Mouse (Mus musculus) midbrain, embryonic 13.5 days (tissue): Measurements from ENCODE around the gene Nipbl. TPM values are rescaled to one million over a fixed set of nuclear protein-coding genes. Genes with fewer than 3 reads are reported as not detected.

Source experiments
- ATAC-seq: fragments of 200-750 bp; cut with Nextera tagmentation; 2 replicates; pipeline ENCODE4 v1.8.0; 2017; ENCODE audit warnings: mild to moderate bottlenecking, moderate TSS enrichment, moderate library complexity
- H3K27ac ChIP-seq: fragments of 300-500 bp; sonication (generic); 2 replicates; pipeline ENCODE4 v1.5.1; 2015; ENCODE audit warnings: inconsistent platforms, mild to moderate bottlenecking, moderate library complexity
- H3K27me3 ChIP-seq: fragments of 300-500 bp; sonication (generic); 2 replicates; pipeline ENCODE4 v1.6.1; 2015; ENCODE audit warnings: mild to moderate bottlenecking, inconsistent platforms
- H3K36me3 ChIP-seq: fragments of 300-500 bp; sonication (generic); 2 replicates; pipeline ENCODE4 v1.6.1; 2015; ENCODE audit warnings: mild to moderate bottlenecking, inconsistent platforms
- H3K4me1 ChIP-seq: fragments of 300-500 bp; sonication (generic); replicated peaks from 2 replicates; pipeline ENCODE4 v1.6.1; 2015; ENCODE audit warnings: inconsistent platforms
- H3K4me2 ChIP-seq: fragments of 300-500 bp; sonication (generic); replicated peaks from 2 replicates; pipeline ENCODE4 v1.6.1; 2015; ENCODE audit warnings: moderate library complexity, mild to moderate bottlenecking, inconsistent platforms
- H3K4me3 ChIP-seq: fragments of 300-500 bp; sonication (generic); replicated peaks from 2 replicates; pipeline ENCODE4 v1.5.1; 2015; ENCODE audit warnings: mild to moderate bottlenecking, inconsistent platforms
- H3K9ac ChIP-seq: fragments of 300-500 bp; sonication (generic); replicated peaks from 2 replicates; pipeline ENCODE4 v1.6.1; 2015; ENCODE audit warnings: mild to moderate bottlenecking, inconsistent platforms
- H3K9me3 ChIP-seq: fragments of 300-500 bp; sonication (generic); 2 replicates; pipeline ENCODE4 v1.6.1; 2016; ENCODE audit warnings: mild to moderate bottlenecking, inconsistent platforms
- WGBS: fragments of 180-500 bp; shearing (Covaris S2); methylation state at CpG from one replicate; pipeline ENCODE4 v1.1.7; 2015; 5-methylcytosine and 5-hydroxymethylcytosine counted together
- polyA plus RNA-seq: library from polyadenylated mRNA; unstranded; fragments of >200 nt; fragmentation: Nextera tagmentation; extraction: Ambion mirVana; gene quantifications from 2 replicates; pipeline ENCODE4 v1.2.1, GENCODE M21; 2015

Gene Nipbl
- polyA plus RNA-seq, 1 experiment from 2014 or later = 20.5 TPM

DNA sequence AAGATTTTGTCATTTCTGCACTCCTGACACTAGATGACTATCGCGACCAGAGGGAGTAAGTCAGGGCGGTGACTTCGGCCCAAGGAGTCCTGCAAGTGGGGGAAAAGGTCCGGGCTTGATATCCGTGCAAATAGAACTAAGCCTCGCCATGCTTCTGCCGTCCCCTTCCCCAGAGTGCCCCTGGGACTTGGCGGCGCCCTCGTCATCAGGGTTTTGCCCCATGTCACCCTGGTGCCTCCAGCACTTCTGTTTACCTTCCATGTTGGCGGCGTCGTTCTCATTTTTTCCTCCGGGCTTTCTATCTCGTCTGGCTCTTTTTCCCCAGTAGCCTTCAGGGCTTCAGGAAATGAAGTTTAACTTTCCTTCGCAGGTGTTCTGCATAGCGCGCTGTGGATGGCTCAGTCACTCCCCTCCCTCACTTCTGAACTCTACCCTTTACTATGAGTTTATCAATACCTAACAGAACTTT, 1.7 kb upstream of the Nipbl start:
- under 1% methylated on average over 19 of the region's 19 CpGs for WGBS
- Histone ChIP-seq H3K4me1 (peaks cover 37% of the 10 kb centered on the region), H3K27me3 (no peaks in the 10 kb centered on the region), H3K27ac (peak overlapping the region; percentile 26), H3K9me3 (no peaks in the 10 kb centered on the region), H3K36me3 (no peaks in the 10 kb centered on the region), H3K4me3 (peak overlapping the region; percentile 93), H3K9ac (peak overlapping the region; percentile 99), H3K4me2 (peak overlapping the region; percentile 98)
- ATAC-seq = peak; percentile 1; the same call in 1 of the 2 replicates

DNA sequence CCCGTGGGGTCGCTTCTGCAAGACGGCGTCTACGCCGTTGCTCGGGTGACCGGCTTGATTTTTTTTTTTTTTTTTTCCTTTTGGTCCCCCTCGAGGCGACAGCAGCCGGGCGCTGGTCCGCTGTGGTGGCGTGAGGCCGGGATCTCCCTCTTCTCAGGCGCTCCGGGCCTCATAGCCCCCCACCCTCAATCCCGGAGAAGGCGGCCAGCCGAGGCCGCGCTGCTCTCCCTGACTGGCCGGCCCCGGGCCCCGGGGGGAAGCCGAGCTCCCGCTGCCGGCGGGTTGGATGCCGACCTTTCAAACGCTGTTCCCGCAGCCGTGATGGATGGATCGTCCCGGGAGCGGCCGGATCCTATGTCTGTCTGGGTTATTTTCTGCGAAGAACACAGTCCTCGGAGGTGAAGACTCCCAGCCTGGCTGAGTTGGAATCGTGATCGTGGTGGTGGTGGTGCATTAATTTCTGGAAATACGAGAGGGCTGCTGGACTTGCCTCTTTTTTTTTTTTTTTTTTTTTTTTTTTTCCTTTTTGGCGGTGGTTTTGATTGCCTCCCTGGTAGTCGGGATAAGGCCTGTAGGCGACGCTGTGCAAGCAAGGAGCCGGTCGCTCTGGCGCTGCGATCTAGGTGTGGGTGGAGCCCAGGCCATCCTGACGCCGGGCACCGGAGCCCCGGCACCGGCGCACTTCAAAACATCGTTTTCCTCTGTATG, 781 bp upstream of the Nipbl start:
- peak overlapping the region; percentile 93 for H3K4me3 ChIP-seq
- H3K27ac ChIP-seq = peak overlapping the region; percentile 99
- H3K9me3 ChIP-seq = no peaks in the 10 kb centered on the region
- no peaks in the 10 kb centered on the region for H3K27me3 ChIP-seq
- under 1% methylated on average over 51 of the region's 57 CpGs for WGBS
- peak overlapping the region; percentile 99 for H3K9ac ChIP-seq
- peak; percentile 77 for ATAC-seq
- H3K4me2 ChIP-seq = peak overlapping the region; percentile 98
- H3K4me1 ChIP-seq = peaks cover 37% of the 10 kb centered on the region
- H3K36me3 ChIP-seq = no peaks in the 10 kb centered on the region

DNA sequence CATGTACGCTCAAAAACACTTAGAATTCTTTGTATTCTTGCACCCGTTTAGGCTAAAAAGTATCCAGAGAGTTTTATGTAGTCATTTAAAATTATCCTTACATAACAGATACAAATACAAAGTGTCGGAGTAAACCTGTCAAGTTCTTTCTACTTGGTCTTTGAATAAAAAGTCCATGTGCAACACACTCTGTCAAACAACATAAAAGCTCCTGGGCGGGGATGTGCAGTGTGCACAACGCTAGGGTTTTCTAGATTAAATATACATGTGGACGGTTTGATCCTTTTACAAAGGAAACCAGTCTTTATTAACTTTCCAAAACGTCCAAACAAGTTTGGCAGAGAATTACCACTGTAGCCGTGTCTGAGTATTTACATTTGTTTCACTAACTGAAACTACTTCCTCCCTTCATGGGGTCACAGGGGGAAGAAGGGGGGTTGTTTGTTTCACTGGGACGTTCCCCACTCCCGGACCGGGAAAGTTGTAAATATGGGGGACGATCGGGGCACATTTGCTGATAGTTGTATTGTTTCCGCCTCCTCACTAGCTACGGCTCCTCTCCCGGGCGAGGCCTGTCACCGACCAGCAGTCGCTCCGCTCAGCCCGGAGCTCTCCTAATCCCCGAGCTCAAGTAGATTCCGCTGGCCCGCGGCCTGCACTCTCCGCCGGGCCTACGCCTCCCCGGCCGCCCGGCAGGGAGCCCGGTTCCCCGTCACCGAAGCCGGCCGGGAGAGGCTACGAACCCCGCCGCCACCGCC, 916 bp downstream of the Nipbl start:
- Histone ChIP-seq H3K36me3 (no peaks in the 10 kb centered on the region), H3K27me3 (no peaks in the 10 kb centered on the region), H3K9ac (peak overlapping the region; percentile 99), H3K27ac (peak overlapping the region; percentile 99), H3K4me2 (peak overlapping the region; percentile 98), H3K9me3 (no peaks in the 10 kb centered on the region), H3K4me3 (peak overlapping the region; percentile 93), H3K4me1 (peaks cover 37% of the 10 kb centered on the region)
- peak; percentile 51 for ATAC-seq
- WGBS = 1% methylated on average over 40 of the region's 40 CpGs

DNA sequence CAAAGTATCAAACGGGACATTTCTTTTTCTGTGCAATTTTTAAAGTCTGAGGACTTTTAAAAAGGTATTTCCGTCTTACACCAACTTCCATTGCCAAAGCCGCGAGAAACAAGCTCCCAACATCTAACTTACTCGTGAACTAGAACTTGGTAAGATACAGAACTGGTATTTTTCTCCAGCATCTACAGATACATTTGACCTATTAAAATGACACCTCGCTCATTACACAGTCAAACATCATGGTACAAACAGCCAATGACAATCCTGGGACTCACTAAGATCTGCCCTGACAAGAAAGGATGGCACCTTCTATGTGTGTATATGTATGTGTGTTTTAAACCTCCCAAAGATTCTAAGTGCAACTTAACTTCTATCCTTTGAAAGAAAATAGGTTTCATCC, 1.5 kb downstream of the Nipbl start:
- H3K27ac ChIP-seq = no peak overlapping the region
- no peaks in the 10 kb centered on the region for H3K27me3 ChIP-seq

GRCm38 (mm10) chr15:8442156-8442555, 2.1 kb downstream of the Nipbl start:
- H3K27ac ChIP-seq = no peak overlapping the region
- ATAC-seq = no peak
- peak overlapping the region; percentile 98 for H3K4me2 ChIP-seq
- H3K36me3 ChIP-seq = no peaks in the 10 kb centered on the region
- H3K4me3 ChIP-seq = peak overlapping the region; percentile 93
- H3K9ac ChIP-seq = peak overlapping the region; percentile 99
- peaks cover 28% of the 10 kb centered on the region for H3K4me1 ChIP-seq
- H3K9me3 ChIP-seq = no peaks in the 10 kb centered on the region
- H3K27me3 ChIP-seq = no peaks in the 10 kb centered on the region
- 3% methylated on average over 11 of the region's 11 CpGs for WGBS

More for the DNA sequence above, 1.5 kb downstream of the Nipbl start:
- under 1% methylated on average over 6 of the region's 6 CpGs for WGBS
- ATAC-seq = no peak
- no peaks in the 10 kb centered on the region for H3K9me3 ChIP-seq
- peak overlapping the region; percentile 98 for H3K4me2 ChIP-seq
- H3K36me3 ChIP-seq = no peaks in the 10 kb centered on the region
- H3K4me1 ChIP-seq = peaks cover 34% of the 10 kb centered on the region
- peak overlapping the region; percentile 99 for H3K9ac ChIP-seq
- H3K4me3 ChIP-seq = peak overlapping the region; percentile 93

GRCm38 (mm10) chr15:8433239-8433947, 10.9 kb downstream of the Nipbl start:
- 0 out of 2 replicates have a peak, but pooled peaks cover 2% of the 10 kb centered on the region for H3K4me1 ChIP-seq
- H3K4me2 ChIP-seq = no peak overlapping the region
- no peaks in the 10 kb centered on the region for H3K36me3 ChIP-seq
- no peaks in the 10 kb centered on the region for H3K9me3 ChIP-seq
- H3K4me3 ChIP-seq = no peak overlapping the region
- 94% methylated on average over 2 of the region's 2 CpGs for WGBS
- H3K9ac ChIP-seq = no peak overlapping the region
- no peak overlapping the region for H3K27ac ChIP-seq
- no peak for ATAC-seq
- H3K27me3 ChIP-seq = no peaks in the 10 kb centered on the region

DNA sequence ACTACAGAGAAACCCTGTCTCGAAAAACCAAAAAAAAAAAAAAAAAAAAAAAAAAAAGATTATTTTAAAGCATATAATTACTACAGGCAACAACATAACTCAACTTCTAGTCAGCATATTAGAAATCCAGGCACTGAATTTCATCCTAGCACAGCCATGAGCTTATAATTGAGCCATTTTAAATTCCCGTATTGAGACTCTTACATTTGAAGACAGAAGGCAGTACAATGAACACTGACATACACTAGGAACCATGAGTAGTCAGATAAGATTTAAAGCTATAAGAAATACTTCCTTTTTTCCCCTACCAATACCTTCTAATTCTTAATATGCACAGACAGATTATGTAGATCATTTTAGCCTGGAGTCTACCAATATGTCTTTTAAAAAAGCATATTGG, 11.7 kb downstream of the Nipbl start:
- Histone ChIP-seq H3K4me1 (0 out of 2 replicates have a peak, but pooled peaks cover 3% of the 10 kb centered on the region), H3K27ac (no peak overlapping the region), H3K36me3 (no peaks in the 10 kb centered on the region), H3K9me3 (no peaks in the 10 kb centered on the region), H3K4me2 (no peak overlapping the region), H3K4me3 (no peak overlapping the region), H3K9ac (no peak overlapping the region), H3K27me3 (no peaks in the 10 kb centered on the region)
- no peak for ATAC-seq
- WGBS = 98% methylated on average over 2 of the region's 2 CpGs

DNA sequence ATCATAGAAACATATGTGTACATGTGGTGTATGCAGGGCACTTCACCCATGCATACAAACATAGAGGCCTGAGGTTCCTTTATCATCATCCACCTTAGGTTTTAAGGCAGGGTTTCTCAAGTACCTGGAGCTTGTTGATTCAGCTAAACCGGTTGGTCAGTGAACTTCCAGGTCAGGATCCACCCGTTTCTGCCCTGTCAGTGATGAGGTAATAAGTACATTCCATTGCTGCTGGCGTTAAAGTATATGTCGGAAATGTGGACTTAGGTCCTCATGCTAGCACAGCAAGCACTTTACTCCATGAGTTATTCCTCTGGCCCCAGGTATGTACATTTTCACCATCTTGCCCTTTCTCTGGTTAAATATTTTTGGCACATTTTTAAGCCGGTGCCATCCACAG, 14.8 kb downstream of the Nipbl start:
- 94% methylated on average over 5 of the region's 5 CpGs for whole genome bisulfite sequencing
- Histone ChIP-seq H3K9ac (no peak overlapping the region), H3K36me3 (no peaks in the 10 kb centered on the region), H3K27me3 (no peaks in the 10 kb centered on the region), H3K9me3 (no peaks in the 10 kb centered on the region), H3K27ac (no peak overlapping the region), H3K4me2 (no peak overlapping the region), H3K4me1 (0 out of 2 replicates have a peak, but pooled peaks cover 3% of the 10 kb centered on the region), H3K4me3 (no peak overlapping the region)
- no peak for ATAC-seq

DNA sequence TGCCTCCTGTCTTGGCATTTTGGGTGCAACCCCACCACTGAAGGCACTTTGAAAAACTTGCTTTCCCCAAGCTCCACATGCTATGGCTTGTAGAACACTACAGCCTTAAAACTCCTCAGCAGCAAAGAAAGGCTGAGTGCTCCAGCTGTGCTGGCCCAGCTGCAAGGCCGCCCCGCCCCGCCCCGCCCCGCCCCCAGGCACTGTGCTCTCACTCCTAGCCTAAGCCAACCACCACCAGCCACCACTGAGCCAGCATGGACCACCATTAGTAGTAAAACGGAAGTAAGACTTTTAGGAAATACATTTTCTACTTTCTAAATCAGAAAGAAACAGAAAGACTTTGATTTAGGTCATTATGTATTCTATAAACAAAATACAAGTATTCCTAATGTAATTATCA, 23.4 kb downstream of the Nipbl start:
- Histone ChIP-seq H3K4me2 (no peak overlapping the region), H3K9ac (no peak overlapping the region), H3K36me3 (no peaks in the 10 kb centered on the region), H3K4me3 (no peak overlapping the region), H3K27ac (no peak overlapping the region), H3K4me1 (no peaks in the 10 kb centered on the region), H3K9me3 (no peaks in the 10 kb centered on the region), H3K27me3 (no peaks in the 10 kb centered on the region)
- WGBS = 22% methylated on average over 6 of the region's 6 CpGs
- ATAC-seq = no peak

- H3K4me2 ChIP-seq = no peak overlapping the region
- no peak overlapping the region for H3K4me3 ChIP-seq
- H3K9me3 ChIP-seq = no peaks in the 10 kb centered on the region
- no peaks in the 10 kb centered on the region for H3K36me3 ChIP-seq
- no peaks in the 10 kb centered on the region for H3K4me1 ChIP-seq
- ATAC-seq = no peak
- H3K27ac ChIP-seq = no peak overlapping the region
- H3K9ac ChIP-seq = no peak overlapping the region
- 84% methylated on average over 4 of the region's 4 CpGs for WGBS
- no peaks in the 10 kb centered on the region for H3K27me3 ChIP-seq
Observed at GRCm38 (mm10) chr15:8416500-8417138, 27.6 kb downstream of the Nipbl start.

DNA sequence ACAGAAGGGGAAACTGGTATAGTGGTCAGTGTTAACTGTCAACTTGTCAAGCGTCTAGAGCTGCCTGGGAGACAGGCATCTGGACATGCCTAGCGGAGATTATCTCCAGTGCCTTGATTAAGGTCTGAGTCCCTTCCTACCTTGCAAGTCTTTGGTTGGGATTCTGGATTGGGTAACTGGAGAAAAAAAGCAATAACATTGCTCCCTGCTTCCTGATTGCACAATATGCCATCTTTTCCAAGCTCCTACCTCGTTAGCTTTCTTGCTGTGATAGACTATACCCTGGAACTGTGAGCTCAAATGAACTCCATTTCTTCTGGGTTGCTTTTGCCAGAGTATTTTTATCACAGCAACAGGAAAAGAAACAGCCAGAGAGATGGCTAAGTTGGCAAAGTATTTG, 30.9 kb downstream of the Nipbl start:
- ATAC-seq = no peak
- Histone ChIP-seq H3K4me3 (no peak overlapping the region), H3K9ac (no peak overlapping the region), H3K4me1 (no peaks in the 10 kb centered on the region), H3K27me3 (no peaks in the 10 kb centered on the region), H3K4me2 (no peak overlapping the region), H3K27ac (no peak overlapping the region), H3K36me3 (no peaks in the 10 kb centered on the region), H3K9me3 (no peaks in the 10 kb centered on the region)
- 94% methylated on average over 3 of the region's 3 CpGs for WGBS
